Mouse (Mus musculus) layer of hippocampus, adult 18-20 months (tissue): Measurements from ENCODE around the gene Atp1a1. TPM values are rescaled to one million over a fixed set of nuclear protein-coding genes. Genes with fewer than 3 reads are reported as not detected.
A peak's percentile ranks its signal among the peaks of the same experiment; 100 is the strongest.

Experiments
- DNase-seq, 2 experiments: peaks; one replicate each; pipeline ENCODE4 v3.0.0; 2022; ENCODE audit warnings: low spot score in 2 of 2
- total RNA-seq, 2 experiments: library from RNA; stranded (reverse); gene quantifications; 2 replicates each; pipeline ENCODE4 v1.2.3; 2021

Atp1a1 gene
- total RNA-seq, 2 experiments from 2014 or later: 518 to 527 TPM

GRCm38 (mm10) chr3:101556712-101557111 is 47.8 kb downstream of the Atp1a1 start:
- DNase-seq: no peak

GRCm38 (mm10) chr3:101552621-101553620 is 51.6 kb downstream of the Atp1a1 start:
- DNase-seq: no peak

DNA sequence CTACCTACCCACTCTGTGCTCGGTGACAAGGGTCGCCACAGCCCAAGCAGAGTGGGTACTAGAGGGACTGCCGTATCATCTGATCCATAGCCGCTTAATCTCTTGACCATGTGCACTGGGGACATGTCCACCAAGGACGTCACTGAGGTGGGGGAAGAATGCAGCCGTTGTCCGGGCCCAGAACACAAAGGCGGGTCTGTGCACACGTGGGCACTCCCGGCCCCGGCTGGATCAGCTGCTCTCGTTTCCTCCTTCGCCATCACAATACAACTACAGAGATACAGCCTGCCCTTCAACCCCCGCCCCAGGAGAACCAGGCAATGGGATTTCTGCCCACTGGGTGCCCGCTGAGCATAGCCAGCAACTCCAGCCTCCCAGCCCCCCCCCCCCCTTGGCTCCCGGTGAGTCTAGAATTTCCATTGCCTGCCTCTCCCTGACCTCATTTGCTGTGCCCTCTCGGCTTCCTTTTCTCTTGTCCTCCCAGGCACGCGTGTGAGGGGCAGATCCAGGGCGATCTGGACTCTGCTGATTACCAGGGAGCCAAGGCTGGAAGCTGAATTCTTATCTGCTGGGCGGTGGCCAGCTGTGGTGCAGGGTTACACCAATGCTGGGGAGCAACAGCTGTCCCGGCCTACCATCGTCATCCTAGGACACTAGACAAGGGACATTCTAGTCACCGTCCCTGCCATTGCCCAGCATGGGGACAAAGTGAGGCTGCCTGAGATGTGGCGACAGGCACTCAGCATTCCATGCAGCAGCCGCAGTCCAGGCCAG is 52.8 kb downstream of the Atp1a1 start:
- DNase-seq: peak; percentile 19 to 71

DNA sequence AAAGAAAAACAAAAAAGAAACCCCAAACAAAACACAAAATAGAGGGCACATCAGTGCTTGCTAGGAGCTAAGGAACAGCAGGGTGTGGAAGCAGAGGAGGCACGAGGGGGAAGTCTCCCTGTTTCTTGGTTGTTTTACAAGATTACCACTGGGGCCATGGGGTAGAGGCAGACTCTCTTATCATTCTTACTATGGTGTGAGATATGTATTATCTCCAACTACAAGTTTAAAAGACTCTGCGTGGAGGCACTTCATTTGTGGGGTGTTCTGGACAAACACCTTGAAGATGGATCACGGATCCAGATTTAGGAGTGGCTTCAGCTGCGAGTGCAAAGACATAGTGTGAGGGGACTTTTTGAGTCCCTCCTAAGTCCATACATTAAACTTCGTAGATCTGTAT is 54.7 kb downstream of the Atp1a1 start:
- DNase-seq: no peak

DNA sequence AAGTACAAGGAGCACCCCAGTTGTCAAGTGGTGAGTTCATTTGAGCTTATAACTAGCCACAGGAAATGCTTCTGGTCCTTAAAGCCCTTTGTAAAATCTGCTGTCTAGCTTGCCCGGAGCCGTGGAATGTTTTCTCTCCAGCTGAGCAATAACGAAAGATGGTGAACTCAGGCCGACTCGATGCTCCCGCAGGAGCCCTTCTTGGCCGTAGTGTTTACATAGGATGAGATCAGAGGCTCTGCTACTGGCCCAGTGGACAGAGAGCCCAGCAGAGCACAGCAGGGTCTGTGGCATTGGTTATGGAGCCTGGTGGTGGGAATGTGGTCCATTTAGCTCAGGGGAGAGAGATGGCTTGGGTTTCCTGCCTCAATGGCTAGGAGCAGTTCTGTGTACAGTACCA is 60.4 kb downstream of the Atp1a1 start:
- DNase-seq: no peak

DNA sequence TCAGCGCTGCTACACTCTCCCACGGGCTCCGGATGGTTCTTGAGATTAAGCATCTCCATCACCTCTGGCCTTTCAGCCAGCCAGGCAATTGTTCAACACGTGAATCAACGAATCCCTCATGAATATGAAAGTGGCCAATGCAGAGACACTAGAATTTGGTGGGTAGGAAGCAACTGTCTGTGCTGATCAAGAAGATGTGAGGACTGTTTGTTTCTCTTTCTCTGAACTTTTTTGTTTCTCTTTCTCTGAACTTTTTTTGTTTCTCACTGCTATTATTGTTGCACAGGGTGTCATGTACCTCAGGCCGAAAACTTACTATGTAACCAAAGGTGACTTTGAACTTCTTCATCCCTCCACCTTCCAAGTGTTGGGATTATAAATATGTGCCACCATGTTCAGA is 62.9 kb downstream of the Atp1a1 start:
- DNase-seq: no peak

GRCm38 (mm10) chr3:101540568-101540967 is 63.9 kb downstream of the Atp1a1 start:
- DNase-seq: no peak

DNA sequence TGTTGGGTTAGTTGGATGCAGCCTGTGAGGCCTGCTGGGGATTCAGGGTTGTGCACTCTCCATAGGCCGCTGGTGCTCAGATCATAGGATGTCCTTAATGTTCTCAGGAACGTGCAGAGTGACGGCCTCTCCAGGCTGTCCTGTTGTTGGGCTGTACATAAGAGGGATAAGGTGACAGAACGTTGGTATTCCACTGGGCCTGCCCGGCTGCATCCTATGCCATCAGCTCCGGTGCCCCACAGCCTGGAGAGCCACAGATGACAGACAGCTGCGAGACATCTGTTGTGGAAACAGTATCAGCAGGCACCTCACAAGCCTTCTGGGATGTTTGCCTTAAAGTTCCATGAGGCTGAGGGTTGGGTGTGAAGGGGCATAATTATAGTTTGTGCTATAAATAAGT is 68.2 kb downstream of the Atp1a1 start:
- DNase-seq: no peak

GRCm38 (mm10) chr3:101534311-101534710 is 70.2 kb downstream of the Atp1a1 start:
- no peak for DNase-seq

- DNase-seq: no peak
Observed at GRCm38 (mm10) chr3:101533373-101533772, 71.1 kb downstream of the Atp1a1 start.

GRCm38 (mm10) chr3:101530928-101531327 is 73.6 kb downstream of the Atp1a1 start:
- no peak for DNase-seq

DNA sequence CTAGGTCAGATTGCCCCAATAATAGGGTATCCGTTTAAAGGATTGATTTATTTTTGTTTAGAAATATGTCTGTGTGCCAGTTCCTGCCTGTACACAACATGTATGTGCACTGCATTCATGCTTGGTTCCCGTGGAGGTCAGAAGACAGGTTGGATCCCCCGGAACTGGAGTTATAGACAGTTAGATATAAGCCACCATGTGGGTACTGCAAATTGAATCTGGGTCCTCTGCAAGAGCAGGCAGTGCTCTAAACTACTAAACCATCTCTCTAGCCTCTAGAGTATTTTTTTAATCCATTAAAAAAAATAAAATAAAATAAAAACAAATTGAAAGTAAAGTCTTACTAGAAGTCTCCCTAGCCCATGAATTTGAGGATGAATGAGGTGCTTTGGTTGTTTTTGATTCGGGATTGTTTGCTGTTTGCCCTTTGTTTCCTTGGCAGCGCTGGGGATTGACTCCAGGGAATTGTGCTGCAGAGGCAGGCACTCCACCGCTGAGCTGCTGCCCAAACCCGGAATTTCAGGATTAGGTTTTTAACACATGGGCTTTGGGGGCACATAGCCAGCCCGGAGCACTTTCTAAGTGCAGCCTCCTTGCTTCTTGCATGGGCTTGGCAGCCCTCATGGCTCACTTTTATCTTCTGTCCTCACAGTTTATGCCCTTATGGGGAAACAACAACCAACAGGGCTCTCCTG is 75.4 kb downstream of the Atp1a1 start:
- no peak for DNase-seq

- DNase-seq: no peak
Observed at GRCm38 (mm10) chr3:101528157-101528899, 76.2 kb downstream of the Atp1a1 start.

- DNase-seq: no peak
Observed at GRCm38 (mm10) chr3:101526603-101527002, 77.9 kb downstream of the Atp1a1 start.

Other genes with a start within 250 kb of the Atp1a1 start
- 10 to 100 TPM; 15.7 to 17.6 TPM for gene Igsf3, start 227.6 kb downstream of the Atp1a1 start, total RNA-seq
- not detected for gene Mab21l3, start 244.3 kb upstream of the Atp1a1 start, total RNA-seq